Mouse (Mus musculus) A20 (cell line): ENCODE data around the gene Ciapin1.
A peak's percentile ranks its signal among the peaks of the same experiment; 100 is the strongest.

ENCODE experiments used
- DNase-seq: peaks from one replicate; pipeline ENCODE4 v3.0.0-alpha.2; 2011; ENCODE audit warnings: low read depth, low spot score

Gene Ciapin1

DNA sequence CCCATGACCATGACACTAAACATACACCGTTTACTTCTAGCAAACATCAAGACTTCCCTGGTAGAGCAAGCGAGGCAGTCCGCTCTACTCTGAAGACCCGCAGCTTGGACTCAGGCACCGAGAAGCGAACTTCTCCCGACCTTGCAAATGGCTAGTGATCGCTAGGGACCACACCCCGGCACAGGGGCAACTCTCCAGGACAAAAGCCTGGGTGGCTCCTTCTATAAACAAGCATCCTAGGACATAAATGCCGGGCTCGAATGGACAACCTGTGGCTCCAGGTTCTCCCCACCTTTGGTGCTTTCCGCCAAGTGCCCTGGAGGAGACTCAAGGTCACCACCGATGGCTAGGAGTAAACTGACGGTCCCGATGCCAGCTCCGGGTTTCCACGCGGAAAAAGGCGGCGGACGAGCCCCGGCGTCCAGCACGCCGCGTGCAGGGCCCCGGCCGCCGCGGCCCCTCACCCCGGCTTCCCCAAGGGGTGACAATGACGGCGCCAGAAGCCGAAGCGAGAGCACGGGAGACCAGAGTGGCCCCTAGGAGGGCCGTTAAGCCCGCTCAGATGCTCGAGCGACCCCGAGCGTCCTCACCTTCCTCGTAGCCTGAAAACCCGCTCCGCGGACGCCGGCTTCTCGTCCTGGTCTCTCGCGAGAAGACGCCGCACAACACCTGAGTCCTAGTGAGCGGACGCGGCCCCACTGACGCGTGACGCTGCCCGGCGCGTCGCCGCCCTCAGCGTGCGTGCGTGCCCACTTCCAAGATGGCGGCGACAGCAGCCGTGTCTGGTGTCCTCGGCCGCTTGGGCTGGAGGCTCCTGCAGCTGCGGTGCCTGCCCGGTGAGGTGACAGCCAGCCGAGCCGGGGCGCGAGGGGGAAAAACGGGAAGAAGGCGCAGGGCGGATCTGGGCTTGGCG lies at the start of gene Ciapin1, which contains the start of gene Coq9:
Gene Ciapin1 (minus strand): TSS at position 697 of the 913 bp plus-strand sequence.
Gene Coq9 (plus strand): TSS at position 660 of the 913 bp plus-strand sequence.
- DNase-seq = peak; percentile 96

DNA sequence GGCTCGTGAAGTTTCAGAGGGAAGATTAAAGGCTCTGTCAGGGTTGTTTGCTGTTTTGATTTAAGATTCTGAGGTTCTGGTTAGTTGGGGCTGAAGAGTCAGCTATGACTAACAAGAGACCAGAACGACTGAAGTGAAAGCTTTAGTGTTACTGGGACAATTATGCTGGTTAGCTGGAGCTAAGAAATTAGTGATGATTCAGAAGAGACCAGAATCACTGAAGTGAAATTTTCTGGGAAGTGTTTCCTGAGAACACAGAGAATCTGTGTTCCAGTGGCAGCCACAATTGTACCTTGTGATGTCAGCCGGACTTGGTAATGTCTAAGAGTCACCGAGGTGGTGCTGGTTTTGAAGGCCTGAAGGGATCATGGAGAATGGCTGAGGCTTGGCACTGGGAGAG lies 42.6 kb upstream of the Ciapin1 start:
- DNase-seq = no peak

DNA sequence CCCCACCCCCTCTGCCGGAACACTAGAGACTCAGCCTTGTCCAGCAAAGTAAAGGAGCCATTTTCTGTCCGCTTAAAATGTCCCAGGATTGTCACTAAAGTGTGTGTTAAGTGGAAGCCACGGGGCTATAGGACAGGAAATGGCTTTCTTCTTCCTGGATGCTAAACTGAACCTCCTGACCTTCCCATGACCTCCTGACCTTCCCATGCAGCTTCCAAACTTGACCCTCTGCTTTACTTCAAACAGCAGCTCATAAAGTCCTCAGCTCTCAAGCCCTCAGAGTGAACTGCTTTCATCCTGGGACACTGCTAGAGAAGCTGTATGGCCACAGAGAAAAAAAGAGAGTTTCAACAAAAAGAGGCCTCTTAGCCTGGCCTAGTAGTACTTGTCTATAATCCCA lies 38.7 kb upstream of the Ciapin1 start:
- no peak for DNase-seq

DNA sequence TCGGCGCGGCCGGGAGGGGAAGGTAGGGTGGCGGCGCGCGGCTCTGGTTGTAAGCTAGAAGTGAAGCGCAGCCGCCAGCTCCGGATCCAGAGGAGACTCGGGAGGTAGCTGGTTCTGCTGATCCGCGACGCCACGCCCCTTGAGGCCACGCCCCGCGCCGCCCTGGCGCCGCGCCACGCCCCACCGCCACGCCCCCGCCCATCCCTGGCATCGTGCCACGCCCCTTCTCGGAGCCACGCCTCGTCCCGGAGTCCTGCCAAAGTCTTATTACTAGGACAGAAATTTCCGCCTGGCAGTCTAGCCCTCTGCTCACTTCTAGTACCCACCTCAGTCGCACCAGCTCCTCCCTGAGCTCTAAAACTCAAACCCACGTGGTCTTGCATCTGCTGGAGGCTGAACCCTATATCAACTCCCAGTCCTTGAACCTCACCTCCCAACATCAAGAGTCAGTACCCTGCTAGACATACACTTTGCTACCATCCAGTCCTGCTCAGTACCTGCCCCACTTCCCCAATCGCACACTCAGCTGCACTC lies 38.1 kb upstream of the Ciapin1 start, which contains the start of gene Dok4:
Gene Dok4 (minus strand): TSS at position 134 of the 534 bp plus-strand sequence.
- peak; percentile 88 for DNase-seq

DNA sequence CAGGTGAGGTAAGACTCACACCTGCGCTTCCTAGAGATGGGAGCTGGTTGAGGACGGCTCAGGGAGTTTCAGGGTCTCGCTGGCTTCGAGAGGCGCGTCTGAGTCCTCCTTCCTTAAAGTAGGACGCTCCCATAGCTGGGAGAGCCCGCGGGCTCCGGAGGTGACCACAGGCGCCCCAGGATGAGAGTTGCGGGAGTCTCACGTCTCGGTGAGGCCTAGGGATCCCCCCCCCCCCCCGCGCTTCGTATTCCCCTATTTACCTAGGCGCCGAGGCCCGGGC lies 37.7 kb upstream of the Ciapin1 start:
- no peak for DNase-seq

DNA sequence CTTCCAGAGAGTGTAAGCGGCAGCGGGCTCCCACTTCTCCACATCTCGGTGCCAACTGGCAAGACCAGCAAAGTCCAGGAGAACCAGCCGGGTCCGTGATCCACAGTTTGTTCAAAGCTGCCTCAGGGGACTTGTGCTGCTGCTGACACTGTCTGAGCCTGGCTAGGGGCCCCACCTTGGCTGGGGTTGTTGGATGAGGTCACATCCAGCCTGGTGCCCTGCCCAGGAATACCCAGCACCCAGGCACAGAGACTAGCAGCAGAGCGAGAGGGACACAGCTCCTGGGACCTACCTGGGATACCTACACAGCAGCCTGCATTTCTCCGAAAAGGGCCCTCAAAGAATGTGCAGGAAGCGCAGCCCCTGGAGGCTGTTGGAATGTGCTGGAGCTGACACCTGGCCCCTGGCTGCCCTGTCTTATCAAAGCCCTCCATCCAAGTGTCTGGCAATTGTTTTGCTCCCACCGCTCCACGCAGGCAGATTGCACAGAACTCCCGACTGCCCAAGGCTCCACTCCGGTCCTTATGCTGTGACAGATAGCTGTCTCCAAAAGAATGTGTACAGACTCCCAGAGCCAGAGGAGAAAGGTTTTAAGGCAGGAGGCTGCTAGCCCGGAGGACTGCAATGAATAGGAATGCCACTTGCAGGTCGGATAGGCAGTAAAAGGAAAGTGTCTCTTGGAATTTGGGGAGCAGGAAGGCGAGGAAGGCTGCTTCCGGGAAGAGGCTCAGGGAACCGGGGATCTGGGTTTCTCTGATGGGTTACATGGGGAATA lies 37.1 kb upstream of the Ciapin1 start:
- no peak for DNase-seq

DNA sequence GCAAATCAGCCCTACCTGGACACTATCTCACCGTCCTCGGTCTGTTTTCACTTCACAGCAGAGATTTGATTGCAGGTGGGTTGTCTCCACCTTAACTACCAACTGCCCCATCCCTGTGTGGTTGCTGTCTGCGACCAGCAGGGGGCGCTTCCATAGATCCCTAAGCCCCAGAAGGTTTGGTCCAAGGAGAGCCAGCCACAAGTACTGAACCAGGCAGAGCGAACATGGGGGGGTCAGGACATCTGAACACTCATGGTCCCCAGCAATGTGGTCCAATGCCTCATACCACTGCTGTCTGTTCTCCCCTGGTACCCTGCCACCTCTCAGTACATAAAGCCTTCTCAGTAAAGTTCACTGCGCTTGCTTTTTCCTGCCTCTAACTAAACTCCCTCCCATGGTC lies 36.2 kb upstream of the Ciapin1 start:
- peak; percentile 73 for DNase-seq

DNA sequence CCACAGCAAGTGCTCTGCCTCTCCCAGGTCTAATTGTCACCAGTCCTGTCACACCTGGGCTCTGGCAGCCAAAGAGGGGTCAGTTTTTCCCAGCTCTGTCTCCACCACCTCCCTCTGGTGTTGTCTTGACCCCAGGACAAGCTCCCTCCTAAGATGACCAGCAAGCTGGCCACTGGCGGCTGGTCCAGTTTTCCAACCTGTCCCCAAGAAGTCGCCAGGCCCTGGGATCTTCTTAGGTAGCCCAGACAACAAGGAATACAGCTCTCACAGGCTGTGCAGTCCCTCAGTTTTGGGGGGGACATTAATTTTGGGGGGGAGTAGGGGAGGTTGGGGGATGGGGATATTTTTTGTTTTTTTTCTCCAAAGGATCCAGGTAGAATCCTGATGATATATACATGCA lies 34.4 kb upstream of the Ciapin1 start:
- no peak for DNase-seq

DNA sequence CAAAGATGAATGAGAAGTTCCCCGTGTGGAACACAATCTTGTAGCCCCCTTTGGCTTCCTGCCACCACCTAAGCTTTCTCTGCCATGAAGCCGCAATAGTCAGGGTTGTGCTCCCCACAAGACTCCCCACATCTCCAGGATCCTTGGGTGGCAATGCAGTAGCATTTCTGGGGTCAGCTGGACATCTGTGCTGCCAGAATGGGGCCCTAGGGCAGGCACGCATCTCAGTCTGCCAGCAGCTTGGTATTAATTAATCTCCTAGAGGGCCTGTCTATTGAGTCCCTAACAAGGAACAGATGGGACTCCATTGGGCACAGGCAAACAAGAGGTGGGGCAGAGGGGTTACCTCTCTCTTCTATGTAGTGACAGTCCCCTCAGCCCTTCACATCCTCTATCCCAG lies 34.0 kb upstream of the Ciapin1 start:
- no peak for DNase-seq

DNA sequence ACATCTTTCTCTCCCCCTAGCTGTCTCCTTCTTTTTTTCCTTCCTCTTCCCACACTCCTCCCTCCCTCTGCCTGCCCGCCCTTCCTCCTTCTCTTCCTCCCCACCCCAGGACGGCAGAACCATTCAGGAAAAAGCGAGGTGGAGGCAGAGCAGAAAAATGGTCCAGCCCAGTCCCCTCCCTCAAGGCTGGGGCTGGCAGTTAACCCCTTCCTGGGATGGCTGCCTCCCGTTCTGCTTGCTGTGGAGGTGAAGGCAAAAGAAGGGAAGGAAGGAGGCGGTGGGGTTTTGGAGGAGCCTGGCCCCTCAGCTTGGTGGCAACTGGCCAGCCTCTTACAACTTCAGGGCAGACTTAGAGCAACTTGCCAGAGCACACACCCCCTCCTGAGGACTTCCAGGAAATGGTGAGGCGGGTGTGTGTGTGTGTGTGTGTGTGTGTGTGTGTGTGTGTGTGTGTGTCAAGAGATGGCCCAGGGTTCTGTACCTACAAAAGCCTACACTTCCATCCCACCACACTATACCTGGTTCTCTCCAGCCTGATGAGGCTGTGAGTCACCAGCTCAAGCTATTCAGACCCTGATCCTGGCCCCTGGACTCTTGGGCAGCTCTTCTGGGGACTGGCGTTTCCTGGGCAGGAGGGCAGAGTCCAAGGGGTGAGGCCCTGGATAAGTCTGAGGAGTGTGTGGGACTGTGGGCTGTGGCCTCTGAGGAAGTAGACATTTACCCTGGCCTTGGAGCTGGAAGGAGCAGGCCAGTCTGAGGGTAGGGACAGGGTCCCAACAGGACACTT lies 33.1 kb upstream of the Ciapin1 start:
- no peak for DNase-seq

DNA sequence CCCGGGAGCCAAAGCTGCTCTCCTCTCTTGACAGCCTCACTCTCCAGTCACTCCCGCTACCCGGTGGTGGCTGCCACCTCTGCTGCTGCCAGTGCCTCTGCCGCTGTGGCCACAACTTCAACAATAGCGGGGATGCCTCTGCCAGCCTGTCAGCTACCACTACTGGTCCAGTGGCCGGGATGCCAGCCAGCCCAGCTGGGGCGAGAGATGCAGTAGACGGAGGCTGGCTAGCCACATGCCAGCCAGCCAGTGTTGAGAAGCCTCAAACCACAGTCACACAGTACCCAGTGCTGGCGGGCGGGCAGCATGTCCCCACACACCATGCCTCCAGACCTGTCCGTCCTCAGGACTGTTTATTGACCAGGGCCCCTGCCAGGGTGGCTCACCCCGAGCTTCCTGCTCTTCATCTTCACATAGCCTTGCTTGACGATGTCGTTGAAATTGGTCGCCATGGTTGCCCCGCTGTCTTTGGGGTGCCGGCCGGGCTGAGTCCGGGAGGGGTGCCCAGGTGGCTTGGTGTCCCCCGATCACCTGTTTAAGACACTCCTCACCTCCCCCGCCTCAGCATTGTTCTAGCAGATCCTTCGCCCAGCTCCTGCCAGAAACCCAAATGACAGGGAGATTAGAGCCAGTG lies 32.4 kb upstream of the Ciapin1 start:
- no peak for DNase-seq

DNA sequence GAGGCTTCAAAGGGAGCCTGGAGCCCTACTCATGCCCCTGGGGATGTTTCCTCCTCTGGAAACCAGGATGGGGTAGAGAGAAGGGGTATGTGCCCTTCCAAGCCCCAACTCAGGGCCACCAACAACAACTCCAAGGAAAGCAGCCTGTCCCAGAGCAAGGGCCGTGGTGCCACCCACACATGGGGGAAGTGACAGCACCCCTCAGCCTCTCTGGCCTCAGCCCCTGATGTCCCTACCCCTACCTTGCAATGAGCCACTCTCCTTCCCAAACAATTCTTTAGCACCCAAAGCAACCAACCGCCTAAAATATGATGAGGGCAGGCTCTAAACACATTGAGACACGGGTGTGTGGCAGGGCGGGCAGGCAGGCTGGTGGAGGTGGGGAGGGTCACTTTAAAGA lies 31.8 kb upstream of the Ciapin1 start:
- no peak for DNase-seq

DNA sequence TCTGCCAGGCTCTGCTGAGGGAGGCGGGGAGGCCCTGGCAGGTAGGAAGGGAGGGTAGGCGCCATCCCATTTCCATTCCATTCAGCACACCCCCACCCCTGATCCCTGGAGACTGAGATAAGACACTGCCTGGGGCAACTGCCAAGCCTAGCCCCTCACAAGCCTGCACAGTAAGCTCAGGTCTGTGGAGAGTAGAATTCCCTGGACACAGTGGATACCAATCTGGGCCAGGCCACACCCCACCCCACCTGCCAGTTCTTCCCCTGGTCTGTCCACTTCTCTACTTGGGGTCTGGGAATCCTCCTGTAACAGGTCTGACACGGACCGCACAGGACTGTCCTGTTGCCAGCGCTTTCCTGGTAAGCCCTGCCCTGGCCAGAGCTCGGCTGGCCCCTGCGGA lies 31.0 kb upstream of the Ciapin1 start:
- no peak for DNase-seq

DNA sequence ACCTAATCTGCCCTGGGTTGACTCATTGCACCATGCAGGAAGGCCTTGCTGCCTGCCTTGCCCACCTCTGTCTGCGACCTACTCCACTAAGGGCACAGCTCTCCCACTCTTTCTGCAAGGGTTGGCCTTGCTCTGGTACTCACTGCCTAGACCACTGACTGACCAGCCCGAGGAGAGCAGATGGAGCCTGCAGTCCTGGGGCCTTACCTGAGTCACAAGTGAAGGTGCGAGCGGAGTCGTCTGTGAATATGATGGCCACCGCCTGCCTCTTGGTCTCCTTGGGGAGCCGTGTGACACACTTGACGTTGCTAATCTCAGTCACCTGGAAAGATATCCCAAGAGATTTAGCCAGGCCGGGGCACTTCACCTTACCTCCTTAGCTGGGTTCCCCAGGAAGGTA lies 28.8 kb upstream of the Ciapin1 start:
- DNase-seq = no peak

DNA sequence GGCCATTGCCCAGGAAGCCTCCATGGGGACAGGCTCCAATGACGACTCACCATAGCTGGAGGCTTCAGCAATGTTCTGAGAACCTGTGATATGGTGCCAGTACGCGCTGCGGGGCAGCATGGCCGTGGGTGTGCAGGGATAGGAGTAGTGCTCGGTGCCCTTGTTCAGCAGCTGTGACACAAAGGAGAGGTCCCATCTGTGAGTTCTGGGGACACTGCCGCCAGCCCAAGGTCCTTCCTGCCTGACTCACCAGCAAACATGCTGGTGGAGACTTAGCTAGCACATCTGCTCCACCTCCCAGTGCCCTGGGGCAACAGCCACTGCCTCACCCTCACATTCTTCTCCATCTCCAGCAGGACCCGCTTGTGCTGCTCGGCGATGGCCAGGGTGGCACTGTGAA lies 27.1 kb upstream of the Ciapin1 start:
- no peak for DNase-seq

DNA sequence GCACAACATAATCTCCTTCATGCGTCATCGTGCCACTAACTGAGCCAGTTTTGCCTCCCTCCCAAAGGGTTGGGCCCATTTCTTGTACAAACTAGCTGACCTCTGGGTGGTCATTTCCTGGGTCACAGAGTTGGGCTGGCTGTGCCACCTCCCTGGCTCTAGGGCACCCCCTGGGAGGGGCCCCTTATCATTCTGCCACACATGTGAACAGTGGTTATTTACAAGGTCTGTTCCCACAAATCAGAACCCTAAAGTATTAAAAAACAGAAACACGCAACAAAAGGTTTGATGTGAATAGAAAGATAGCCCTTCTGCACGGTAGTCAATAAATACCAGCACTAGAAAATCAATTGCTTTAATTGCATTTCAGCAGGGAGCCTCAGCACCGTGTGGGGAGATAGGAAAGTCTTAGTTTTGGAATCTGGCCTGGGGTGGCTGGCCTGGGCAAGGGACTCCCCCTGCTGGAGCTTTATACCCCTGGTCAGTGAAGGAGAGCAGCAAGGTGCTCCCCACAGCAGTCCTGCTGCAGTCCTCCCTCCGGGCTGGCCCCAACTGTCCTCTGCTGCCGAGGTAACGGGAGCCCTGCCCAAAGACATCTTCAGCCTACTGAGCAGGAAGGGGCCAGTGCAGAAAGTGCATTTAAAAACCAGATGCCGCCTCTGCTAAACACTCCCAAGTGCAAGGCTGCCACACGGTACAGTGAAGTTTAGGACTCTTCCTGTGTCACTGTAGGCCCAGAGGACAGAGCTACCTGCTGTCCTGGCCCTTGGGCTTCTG lies 25.9 kb upstream of the Ciapin1 start:
- DNase-seq = no peak

DNA sequence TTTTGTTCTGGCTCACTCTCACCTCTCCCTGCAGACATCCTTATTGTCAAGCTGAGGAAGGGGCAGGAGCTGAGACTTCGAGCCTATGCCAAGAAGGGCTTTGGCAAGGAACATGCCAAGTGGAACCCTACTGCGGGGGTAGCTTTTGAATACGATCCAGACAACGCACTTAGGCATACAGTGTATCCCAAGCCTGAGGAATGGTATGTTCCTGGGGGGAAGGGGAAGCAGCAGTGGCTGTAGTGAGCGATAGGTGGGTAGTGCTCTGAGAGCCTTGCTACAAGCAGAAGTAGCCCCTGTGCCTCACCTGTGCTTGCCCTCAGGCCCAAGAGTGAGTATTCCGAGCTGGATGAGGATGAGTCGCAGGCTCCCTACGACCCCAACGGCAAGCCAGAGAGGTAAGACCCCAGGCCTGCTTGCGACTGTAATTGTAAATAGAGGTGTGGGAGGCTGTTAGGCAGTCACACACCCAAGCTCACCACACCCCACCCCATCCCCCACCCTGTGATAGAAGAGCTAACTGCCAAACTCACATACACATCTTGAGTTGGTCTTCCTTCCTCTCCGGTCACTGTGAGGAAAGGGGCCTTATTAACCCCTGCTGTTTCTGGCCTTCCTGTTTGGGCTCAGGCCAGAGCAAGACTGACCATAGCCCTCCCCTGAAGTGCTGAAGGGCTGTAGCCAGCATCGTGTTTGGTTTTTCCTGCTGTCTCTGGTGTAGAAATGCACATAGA lies 24.5 kb upstream of the Ciapin1 start:
- no peak for DNase-seq

DNA sequence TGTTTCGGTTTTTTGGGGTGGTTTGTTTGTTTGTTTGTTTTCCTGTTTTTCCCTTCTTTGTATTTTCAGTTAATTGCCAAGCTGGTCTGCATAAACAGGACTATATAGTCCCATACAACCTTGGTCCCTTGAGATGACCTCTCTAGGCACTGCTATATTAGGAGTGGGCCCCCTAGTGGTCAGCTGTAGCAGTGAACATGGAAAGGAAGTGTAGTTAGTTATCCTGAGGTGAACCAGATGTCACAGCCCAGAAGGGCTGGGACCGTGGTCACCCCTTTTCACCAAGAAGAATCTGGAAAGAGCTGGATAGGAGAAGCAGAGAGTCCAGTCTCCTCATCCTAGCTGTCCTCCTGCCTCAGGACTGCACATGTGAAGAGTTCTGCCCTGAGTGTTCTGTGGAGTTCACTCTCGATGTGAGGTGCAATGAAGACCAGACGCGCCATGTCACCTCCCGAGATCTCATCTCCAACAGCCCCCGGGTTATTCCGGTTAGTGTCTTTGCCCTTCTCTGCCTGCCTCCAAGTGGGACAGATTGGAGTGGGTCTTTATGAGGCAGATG lies 23.3 kb upstream of the Ciapin1 start:
- peak; percentile 73 for DNase-seq

DNA sequence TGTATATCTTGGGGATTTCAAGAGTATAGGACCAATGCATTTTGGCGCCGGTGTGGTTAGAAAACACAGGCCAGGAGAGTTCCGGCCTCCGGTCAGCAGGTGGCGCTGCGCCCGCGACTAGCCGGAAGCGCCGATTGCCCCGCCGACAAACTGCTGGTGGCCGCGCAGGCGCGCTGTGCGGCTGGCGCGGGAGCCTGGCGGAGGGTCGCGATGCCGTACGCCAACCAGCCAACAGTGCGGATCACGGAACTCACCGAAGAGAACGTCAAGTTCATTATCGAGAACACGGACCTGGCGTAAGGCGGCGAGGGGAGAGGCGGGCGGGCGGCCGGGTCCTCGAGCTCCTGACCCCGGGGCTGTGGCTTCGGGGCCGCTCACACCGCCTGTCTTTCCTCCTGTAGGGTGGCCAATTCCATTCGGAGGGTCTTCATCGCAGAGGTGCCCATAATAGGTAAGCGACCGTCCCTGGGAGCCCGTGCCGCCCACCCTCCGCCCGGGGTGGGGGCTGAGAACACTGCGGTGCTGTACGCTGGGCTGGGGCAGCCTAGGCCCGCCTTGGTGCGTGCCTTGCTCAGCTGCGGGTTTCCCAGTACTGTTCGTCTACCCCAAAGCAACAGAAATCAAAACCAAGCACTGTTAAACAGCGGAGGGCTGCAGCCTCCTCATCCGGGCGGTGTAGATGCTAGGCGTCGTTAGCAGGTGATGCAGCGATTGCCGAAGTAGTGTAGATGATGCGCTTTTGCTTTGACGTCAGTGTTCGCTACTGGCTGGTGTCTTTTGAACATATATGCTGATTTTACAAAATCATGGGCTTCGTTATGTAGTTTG lies 19.4 kb upstream of the Ciapin1 start, which contains the start of gene Polr2c:
Gene Polr2c (plus strand): TSS at position 105 of the 828 bp plus-strand sequence.
- peak; percentile 89 for DNase-seq
